Mouse (Mus musculus): ENCODE data around the gene Dmap1. TPM values are rescaled to one million over a fixed set of nuclear protein-coding genes. Genes with fewer than 3 reads are reported as not detected.
A peak's percentile ranks its signal among the peaks of the same experiment; 100 is the strongest.

The Dmap1 gene
- 78.2 and 80.5 TPM in 2 replicates for polyA plus RNA-seq (2015; fragmentation: Nextera tagmentation; extraction: Ambion mirVana)

DNA sequence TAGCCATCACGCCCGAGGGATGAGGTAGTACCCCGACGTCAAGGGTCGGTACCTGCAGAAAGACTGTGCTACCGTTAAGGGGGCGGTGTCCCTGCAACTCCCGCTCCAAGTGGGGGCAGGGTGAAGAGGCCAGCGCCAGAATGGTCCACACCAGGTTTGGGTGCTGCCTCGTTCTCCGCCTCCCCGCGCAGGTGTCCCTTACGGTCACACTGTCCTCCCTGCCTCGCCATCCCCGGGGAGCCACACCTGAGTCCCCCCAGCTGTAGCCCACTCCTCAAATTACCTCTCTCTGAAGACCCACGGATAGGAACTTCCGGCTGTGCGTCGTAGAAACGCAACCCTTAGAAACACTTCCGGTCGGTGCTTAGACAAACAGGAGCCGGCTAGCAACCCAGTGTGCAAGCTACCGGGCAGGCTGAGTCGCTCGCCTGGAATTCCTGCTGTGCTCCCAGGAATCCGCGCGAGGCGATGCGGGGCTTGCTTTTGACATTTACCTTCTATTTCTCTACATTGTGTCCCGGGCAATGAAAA is at the start of gene Dmap1:
Gene Dmap1 (minus strand): TSS at position 343 of the 531 bp plus-strand sequence.
- peak within 1 kb of the TSS; percentile 81 for H3K9ac ChIP-seq
- ATAC-seq (ENCODE audit: low FRiP score, low read depth), result peak; percentile 88
- H3K9me3 ChIP-seq, result no peaks in the 10 kb centered on the region
- no peak within 1 kb of the TSS for H3K27ac ChIP-seq
- H3K4me3 ChIP-seq, result peak within 1 kb of the TSS; percentile 73
- H3K4me2 ChIP-seq (replicated peaks), result peak within 1 kb of the TSS; percentile 86
- peaks cover 9% of the 10 kb centered on the region for H3K4me1 ChIP-seq
- H3K36me3 ChIP-seq, result peaks cover 38% of the 10 kb centered on the region
- H3K27me3 ChIP-seq, result 0 out of 2 replicates have a peak, but pooled peaks cover 4% of the 10 kb centered on the region
- under 1% methylated on average over 33 of the region's 33 CpGs for WGBS

DNA sequence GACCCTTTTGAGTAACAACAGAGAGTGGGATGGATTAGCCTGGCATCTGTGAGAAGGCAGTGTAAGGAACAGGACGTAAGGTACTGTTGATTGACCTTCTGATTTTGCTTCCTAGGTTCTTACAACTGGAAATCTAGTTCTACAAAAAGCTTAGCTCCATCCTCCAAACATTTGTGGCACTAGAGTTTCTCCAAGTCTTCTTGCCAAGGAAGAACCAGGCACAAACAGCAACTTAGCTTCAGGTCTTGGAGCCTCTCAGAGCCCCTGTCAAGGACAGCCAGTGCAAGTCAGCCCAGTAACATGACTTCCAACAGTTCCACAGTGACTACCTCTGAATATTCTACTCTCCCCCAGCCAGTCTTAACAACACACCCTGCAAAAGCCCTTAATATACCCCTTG is 42.0 kb upstream of the Dmap1 start, which contains the start of gene Gm12845:
Gene Gm12845 (plus strand): TSS at position 301 of the 400 bp plus-strand sequence.
- Histone ChIP-seq H3K9me3 (no peaks in the 10 kb centered on the region), H3K9ac (no peak within 1 kb of the TSS), H3K4me2 (replicated peaks) (no peak within 1 kb of the TSS), H3K4me3 (no peak within 1 kb of the TSS), H3K27ac (no peak within 1 kb of the TSS), H3K36me3 (no peaks in the 10 kb centered on the region), H3K27me3 (no peaks in the 10 kb centered on the region), H3K4me1 (no peaks in the 10 kb centered on the region)
- no peak for ATAC-seq (ENCODE audit: low FRiP score, low read depth)
- WGBS, result 77% methylated on average over 1 of the region's 1 CpGs

DNA sequence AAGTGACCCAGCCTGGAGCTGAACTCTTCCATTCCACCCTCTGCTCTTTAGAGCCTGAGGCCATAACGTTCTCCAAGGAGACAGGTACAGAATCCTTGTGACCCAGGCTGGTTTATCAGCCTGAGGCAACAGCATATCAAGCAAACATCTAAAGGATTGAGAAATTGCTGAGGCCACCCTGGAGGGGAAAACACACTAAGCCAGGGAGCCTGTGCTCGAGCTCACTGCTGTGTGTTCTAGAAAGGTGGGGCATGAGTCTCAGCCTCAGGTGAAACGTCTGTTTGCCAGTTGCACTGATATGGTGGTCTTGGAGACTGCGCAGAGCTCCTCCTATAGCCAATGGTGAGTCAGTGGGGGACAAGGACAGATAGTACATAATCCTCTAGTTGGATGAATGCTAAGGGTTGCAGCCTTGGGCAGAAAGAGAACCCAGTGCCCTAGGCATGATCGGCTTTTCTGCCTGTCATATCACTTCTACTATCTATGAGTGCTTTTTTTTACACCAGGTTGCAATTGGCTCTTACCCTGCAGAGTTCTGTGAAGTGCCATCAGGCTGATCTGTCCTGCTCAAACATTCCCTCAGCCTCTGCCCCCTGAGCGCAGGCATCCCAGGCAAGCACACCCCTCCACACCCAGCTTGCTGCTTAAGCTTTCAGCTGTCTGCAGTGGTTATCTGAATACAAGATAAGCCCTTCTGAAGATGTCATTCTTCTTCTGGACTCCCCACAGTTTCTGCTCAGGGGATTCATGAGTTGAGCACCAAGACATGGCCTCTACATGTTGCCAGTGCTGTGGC is 31.4 kb upstream of the Dmap1 start:
- H3K27ac ChIP-seq, result no peak overlapping the region
- H3K4me2 ChIP-seq (replicated peaks), result no peak overlapping the region
- 78% methylated on average over 6 of the region's 6 CpGs for WGBS
- no peaks in the 10 kb centered on the region for H3K36me3 ChIP-seq
- no peak overlapping the region for H3K9ac ChIP-seq
- 0 out of 2 replicates have a peak, but pooled peaks cover 3% of the 10 kb centered on the region for H3K27me3 ChIP-seq
- H3K4me3 ChIP-seq, result no peak overlapping the region
- no peaks in the 10 kb centered on the region for H3K4me1 ChIP-seq
- no peaks in the 10 kb centered on the region for H3K9me3 ChIP-seq
- no peak for ATAC-seq (ENCODE audit: low FRiP score, low read depth)

DNA sequence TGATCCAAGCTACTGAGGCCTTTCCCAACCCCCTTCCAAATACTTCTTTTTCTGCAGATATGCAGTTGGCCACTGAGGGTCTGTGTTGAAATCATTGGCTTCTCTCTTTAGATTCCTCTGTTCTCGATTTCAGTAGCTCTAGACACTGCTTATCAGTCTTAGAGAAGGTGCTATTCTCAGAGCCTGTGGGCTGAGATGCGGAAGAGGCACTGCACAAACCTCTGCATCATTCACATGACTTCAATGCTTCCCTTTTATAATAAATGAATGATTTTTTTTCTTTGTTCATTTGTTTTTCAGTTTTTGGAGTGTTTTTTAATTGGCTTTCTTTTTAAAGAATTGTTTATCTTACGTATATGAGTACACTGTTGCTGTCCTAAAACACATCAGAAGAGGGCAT is 30.2 kb upstream of the Dmap1 start:
- Histone ChIP-seq H3K4me3 (no peak overlapping the region), H3K4me1 (no peaks in the 10 kb centered on the region), H3K27me3 (0 out of 2 replicates have a peak, but pooled peaks cover 3% of the 10 kb centered on the region), H3K4me2 (replicated peaks) (no peak overlapping the region), H3K9me3 (no peaks in the 10 kb centered on the region), H3K36me3 (no peaks in the 10 kb centered on the region), H3K27ac (no peak overlapping the region), H3K9ac (no peak overlapping the region)
- no peak for ATAC-seq (ENCODE audit: low FRiP score, low read depth)
- 86% methylated on average over 3 of the region's 3 CpGs for WGBS

DNA sequence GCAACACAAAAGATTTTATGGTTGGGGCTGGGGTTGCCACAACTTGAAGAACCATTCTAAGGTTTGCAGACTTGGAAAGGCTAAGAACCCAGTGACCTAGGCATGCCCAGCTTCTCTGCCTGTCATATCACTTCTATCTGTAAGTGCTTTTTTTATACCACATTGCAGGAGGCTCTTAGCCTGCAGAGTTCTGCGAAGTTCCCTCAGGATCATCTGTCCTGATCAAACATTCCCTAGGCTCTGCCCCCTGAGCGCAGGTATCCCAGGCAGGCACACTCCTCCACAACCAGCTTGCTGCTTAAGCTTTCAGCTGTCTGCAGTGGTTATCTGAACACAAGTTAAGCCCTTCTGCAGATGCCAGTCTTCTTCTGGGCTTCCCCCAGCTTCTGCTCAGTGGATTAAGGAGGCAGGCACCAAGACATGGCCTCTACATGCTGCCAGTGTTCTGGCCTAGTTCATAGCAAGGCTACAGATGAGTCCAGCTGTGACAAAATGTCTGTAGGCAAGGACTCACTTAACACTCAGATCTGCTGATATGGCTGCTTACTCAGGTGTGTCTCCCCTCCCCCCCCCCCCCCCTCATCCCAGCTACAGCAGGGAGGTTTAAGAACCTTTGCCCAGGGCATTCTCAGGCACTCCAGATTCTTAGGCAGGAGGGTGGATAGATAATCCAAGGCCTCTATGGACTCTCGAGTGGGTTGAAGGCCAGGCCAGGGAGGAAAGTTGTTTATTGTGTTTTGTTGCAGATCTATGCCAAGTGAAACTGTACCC is 26.9 kb upstream of the Dmap1 start:
- H3K4me3 ChIP-seq, result no peak overlapping the region
- H3K27ac ChIP-seq, result no peak overlapping the region
- no peak for ATAC-seq (ENCODE audit: low FRiP score, low read depth)
- H3K4me1 ChIP-seq, result no peaks in the 10 kb centered on the region
- H3K36me3 ChIP-seq, result no peaks in the 10 kb centered on the region
- 88% methylated on average over 3 of the region's 3 CpGs for WGBS
- H3K27me3 ChIP-seq, result 0 out of 2 replicates have a peak, but pooled peaks cover 3% of the 10 kb centered on the region
- H3K9ac ChIP-seq, result no peak overlapping the region
- no peak overlapping the region for H3K4me2 ChIP-seq (replicated peaks)
- no peaks in the 10 kb centered on the region for H3K9me3 ChIP-seq

DNA sequence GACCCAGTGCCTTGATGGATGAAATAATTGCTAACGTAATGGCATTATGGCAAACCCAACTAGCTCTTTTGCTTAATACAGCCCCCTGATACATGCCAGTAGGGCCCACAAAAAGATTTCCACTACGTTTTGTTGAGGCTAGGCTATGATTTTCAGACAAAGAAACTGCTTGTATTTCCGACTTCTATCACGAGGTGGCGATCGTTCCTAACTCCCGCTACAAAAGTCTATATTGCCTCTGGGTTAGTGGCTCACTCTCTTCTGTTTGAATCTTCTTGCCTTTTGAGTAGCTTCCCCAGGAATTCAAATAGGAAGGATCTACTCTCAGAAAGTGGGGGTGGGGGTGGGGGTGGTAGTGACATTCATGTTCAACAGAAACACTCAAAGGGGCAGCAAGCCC is 23.3 kb upstream of the Dmap1 start:
- WGBS, result 4% methylated on average over 7 of the region's 7 CpGs
- Histone ChIP-seq H3K27ac (no peak overlapping the region), H3K4me2 (replicated peaks) (no peak overlapping the region)

DNA sequence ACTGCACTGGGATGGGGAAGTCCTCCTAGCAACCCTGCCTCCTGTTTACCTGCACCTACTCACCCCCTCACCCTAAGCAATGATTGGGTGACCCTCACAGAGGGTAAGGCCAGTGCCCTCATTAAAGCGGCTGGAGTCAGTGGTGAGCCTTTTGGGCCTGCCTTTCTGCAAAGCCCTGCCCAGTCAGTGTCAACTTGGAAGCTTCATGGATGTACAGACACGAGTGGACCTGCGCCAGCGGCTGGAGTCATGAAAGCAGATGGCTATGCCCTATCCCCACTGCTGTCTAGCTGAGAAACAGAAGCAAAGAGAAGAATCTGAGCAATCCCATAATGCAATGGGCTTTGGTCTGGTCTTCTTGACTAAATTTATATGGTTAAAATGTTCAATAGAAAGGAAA is 4.3 kb upstream of the Dmap1 start:
- ATAC-seq (ENCODE audit: low FRiP score, low read depth), result no peak
- no peak overlapping the region for H3K9ac ChIP-seq
- no peak overlapping the region for H3K4me2 ChIP-seq (replicated peaks)
- no peak overlapping the region for H3K4me3 ChIP-seq
- H3K9me3 ChIP-seq, result no peaks in the 10 kb centered on the region
- H3K27ac ChIP-seq, result no peak overlapping the region
- no peaks in the 10 kb centered on the region for H3K36me3 ChIP-seq
- peaks cover 3% of the 10 kb centered on the region for H3K4me1 ChIP-seq
- 87% methylated on average over 4 of the region's 4 CpGs for WGBS
- H3K27me3 ChIP-seq, result 0 out of 2 replicates have a peak, but pooled peaks cover 4% of the 10 kb centered on the region

More for the DNA sequence above, 23.3 kb upstream of the Dmap1 start:
- Histone ChIP-seq H3K4me3 (no peak overlapping the region), H3K36me3 (no peaks in the 10 kb centered on the region), H3K27me3 (no peaks in the 10 kb centered on the region), H3K9me3 (no peaks in the 10 kb centered on the region), H3K4me1 (no peaks in the 10 kb centered on the region), H3K9ac (no peak overlapping the region)
- no peak for ATAC-seq (ENCODE audit: low FRiP score, low read depth)

DNA sequence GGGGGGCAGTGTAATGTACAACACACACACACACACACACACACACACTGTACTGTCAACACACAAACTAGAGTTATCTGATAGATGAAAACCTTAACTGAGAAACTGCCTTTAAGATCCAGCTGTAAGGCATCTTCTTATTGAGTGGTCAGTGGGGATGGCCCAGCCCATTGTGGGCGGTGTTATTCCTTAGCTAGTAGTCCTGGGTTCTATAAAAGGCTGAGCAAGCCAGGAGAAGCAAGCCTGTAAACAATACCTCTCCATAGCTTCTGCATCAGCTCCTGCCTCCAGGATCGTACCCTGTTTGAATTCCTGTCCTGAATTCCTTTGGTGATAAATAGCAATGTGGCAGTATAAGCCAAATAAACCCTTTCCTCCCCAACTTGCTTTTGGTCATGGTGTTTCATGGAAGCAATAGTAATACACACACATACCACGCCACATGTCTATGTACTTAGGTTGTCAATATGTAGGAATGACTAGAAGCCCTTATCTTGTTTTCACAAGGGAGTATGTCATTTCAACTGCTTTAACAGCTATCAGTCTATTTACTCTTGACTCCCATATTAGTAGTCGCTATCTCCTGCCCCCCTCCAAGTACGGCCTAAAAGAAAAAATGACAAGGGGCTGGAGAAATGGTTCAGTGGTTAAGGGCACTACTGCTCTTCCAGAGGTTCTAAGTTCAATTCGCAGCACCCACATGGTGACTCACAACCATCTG is 1.1 kb upstream of the Dmap1 start:
- H3K27ac ChIP-seq, result no peak overlapping the region
- H3K36me3 ChIP-seq, result peaks cover 27% of the 10 kb centered on the region
- ATAC-seq (ENCODE audit: low FRiP score, low read depth), result no peak
- WGBS, result 83% methylated on average over 6 of the region's 6 CpGs
- H3K9ac ChIP-seq, result no peak overlapping the region
- no peak overlapping the region for H3K4me3 ChIP-seq
- H3K9me3 ChIP-seq, result no peaks in the 10 kb centered on the region
- H3K27me3 ChIP-seq, result 0 out of 2 replicates have a peak, but pooled peaks cover 4% of the 10 kb centered on the region
- H3K4me2 ChIP-seq (replicated peaks), result 0 out of 2 replicates have a peak overlapping the region, but pooled peaks have one; percentile 86
- peaks cover 9% of the 10 kb centered on the region for H3K4me1 ChIP-seq

DNA sequence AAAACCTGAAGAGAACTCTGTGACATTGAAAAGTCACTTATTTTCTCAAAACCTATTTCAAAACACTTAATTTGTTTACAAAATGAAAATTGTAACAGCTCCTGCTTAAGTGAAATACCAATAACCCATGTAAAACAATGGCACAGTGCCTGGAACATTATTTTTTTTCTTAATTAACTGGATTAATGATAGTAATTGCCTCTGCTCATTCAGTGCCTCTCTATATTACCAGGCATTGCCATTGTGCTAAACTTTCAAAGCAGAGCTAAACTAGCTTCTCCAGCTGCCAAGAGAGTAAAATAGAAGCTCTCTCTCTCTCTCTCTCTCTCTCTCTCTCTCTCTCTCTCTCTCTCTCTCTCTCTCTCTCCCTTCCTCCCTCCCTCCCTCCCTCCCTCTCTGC is 390 bp upstream of the Dmap1 start:
- H3K27me3 ChIP-seq, result 0 out of 2 replicates have a peak, but pooled peaks cover 4% of the 10 kb centered on the region
- H3K36me3 ChIP-seq, result peaks cover 35% of the 10 kb centered on the region
- no peaks in the 10 kb centered on the region for H3K9me3 ChIP-seq
- ATAC-seq (ENCODE audit: low FRiP score, low read depth), result no peak
- H3K4me1 ChIP-seq, result peaks cover 9% of the 10 kb centered on the region
- peak overlapping the region; percentile 86 for H3K4me2 ChIP-seq (replicated peaks)
- H3K9ac ChIP-seq, result peak overlapping the region; percentile 35
- H3K4me3 ChIP-seq, result peak overlapping the region; percentile 73
- no peak overlapping the region for H3K27ac ChIP-seq

DNA sequence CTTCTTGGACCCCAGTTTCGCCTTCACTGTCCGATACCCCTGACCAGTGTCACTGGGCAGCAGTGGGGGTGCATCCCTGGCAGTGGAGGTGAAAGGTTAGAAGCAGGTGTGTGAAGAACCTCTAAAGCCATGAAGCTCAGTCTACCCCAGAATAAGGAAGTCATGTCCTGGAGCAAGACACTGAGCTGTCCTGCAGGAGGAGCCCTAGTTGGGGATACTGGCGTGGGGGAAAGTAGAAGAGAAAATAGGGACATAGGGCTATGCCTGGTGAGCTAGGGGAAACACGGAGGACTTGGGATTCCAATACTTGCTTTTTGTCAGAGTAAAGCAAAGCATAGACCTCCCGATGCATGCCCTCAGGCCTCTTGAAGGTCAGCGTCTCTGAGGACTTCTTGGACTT is 1.1 kb downstream of the Dmap1 start:
- WGBS, result 84% methylated on average over 6 of the region's 6 CpGs
- H3K36me3 ChIP-seq, result peaks cover 47% of the 10 kb centered on the region
- peak overlapping the region; percentile 73 for H3K4me3 ChIP-seq

DNA sequence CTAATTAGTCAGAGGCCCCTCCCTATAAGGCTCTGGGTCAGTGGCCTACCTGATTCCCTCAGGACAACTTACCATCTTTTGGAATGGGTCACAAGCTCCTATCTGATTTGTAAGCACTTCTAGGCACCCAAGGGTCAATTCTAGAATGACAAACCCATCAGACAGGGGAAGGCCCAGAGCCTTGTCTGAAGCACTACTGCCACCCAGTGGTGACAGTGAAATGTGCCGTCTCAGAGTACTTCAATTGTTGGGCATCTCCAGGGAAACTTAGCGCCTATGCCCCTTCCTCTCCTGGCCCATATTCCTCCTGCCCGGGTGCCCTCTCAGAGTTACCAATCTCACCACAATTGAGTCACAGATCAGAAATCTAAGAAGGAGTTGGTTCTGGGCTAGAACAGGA is 5.2 kb downstream of the Dmap1 start:
- no peak overlapping the region for H3K27ac ChIP-seq
- peaks cover 86% of the 10 kb centered on the region for H3K36me3 ChIP-seq
- H3K9me3 ChIP-seq, result no peaks in the 10 kb centered on the region
- 20% methylated on average over 3 of the region's 3 CpGs for WGBS
- H3K4me1 ChIP-seq, result peaks cover 9% of the 10 kb centered on the region
- no peak overlapping the region for H3K4me3 ChIP-seq
- no peak overlapping the region for H3K4me2 ChIP-seq (replicated peaks)
- peak; percentile 18; the same call in 1 of the 2 replicates for ATAC-seq (ENCODE audit: low FRiP score, low read depth)
- H3K9ac ChIP-seq, result no peak overlapping the region
- H3K27me3 ChIP-seq, result no peaks in the 10 kb centered on the region

More for the DNA sequence above, 1.1 kb downstream of the Dmap1 start:
- ATAC-seq (ENCODE audit: low FRiP score, low read depth), result no peak
- no peak overlapping the region for H3K27ac ChIP-seq
- H3K4me1 ChIP-seq, result peaks cover 9% of the 10 kb centered on the region
- 0 out of 2 replicates have a peak, but pooled peaks cover 4% of the 10 kb centered on the region for H3K27me3 ChIP-seq
- peak overlapping the region; percentile 86 for H3K4me2 ChIP-seq (replicated peaks)
- H3K9me3 ChIP-seq, result no peaks in the 10 kb centered on the region
- H3K9ac ChIP-seq, result peak overlapping the region; percentile 81; the same call in 1 of the 2 replicates
